Mouse (Mus musculus) bone marrow macrophage, adult 2 months (primary cell): ENCODE measurements around the gene Gm10697.
"Not testable (repeated sequence)": the region's sequence is repeated elsewhere in the genome, so short reads cannot be mapped to it uniquely, and the experiment has no call there.

Source experiments
- CTCF ChIP-seq: IDR thresholded peaks from 2 replicates; pipeline ENCODE4 v1.5.1; 2012; ENCODE audit warnings: low read depth, mild to moderate bottlenecking, low read length, moderate library complexity
- POLR2A ChIP-seq: IDR thresholded peaks from 2 replicates; pipeline ENCODE4 v1.6.1; 2012; ENCODE audit warnings: mild to moderate bottlenecking, low read depth, low read length, borderline replicate concordance

GRCm38 (mm10) chr3:94049566-94050121, 22.8 kb downstream of the Gm10697 start:
- not testable (repeated sequence) for TF ChIP-seq CTCF, POLR2A
